Mouse (Mus musculus) R1 (cell line): ENCODE data around the gene Gm8978.
"Not testable (repeated sequence)": the region's sequence is repeated elsewhere in the genome, so short reads cannot be mapped to it uniquely, and the experiment has no call there.

Experiments used
- DNase-seq: peaks from one replicate; pipeline ENCODE4 v3.0.0-alpha.2; 2018; ENCODE audit warnings: low read depth, low spot score

The Gm8978 gene

DNA sequence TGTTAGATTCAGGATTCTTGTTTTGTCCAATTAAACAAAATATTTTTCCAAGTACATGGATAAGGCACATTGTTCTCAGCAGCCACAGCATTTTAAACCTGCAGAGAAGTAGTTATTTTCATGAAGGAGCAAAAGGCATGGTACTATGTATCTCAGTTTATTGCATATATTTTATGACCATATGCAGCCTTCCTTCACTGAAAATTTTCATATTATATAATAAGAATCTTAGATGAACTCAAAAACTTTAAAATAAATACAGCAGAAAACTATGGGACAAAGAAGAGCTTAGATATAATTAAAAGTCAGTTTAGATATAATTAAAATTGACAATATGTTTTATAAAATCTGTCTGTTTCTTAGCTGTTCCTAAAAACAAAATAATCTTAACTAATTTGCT lies at the start of gene Gm8978:
TSS of gene Gm8978 (minus strand) at position 101 of the 400 bp plus-strand sequence.
- not testable (repeated sequence) for DNase-seq

DNA sequence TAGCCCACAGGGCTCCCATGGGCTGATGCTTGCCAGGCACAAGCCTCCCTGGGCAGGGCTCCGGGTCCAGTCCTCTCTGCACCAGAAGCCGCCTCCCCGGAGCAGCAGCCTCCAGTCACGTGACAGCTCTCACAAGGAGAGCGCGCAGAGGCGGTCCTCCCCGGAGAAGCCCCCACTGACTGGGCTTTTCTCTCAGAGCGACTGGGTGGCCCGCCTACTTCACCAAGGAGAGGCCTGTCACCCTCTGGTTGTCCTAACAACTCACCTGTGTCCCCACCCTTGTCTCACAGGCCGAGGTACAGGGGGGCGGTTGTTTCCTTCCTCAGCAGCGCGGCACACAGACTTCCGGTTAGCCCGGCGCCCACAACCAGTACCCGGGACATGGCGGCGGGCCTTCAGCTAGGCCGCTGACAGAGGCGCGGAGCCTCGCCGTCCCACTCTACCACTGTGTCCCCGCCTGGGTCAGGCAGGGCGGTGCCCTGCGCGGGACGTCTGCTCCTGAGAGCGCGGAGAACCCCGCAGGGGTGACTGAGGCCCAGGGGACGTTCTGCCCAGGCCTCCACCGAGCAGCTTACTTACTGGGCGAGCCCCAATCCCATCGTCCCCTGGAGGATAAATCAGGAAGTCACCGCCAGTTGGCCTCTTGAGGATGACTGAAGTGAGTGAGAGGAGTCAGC lies 35.3 kb downstream of the Gm8978 start:
- DNase-seq = peak; percentile 88

DNA sequence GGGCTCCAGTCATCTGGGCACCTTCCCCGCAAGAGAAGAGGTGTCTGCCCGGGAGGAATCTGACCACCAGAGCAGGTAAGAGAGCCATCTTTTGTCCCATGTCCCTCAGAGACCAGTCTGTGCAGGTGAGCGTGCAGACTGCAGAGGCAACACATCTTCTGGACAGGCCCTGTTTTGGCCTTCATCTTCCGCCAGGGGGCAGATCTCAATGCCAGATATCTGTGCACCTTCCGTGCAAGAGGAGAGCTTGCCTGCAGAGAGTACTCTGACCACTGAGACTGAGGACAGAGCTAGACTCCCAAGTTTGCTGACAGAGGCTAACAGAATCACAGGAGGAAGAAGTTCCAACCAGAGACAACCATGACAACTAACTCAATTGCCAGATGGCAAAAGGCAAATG lies 56.5 kb downstream of the Gm8978 start:
- DNase-seq = peak; percentile 56
